9 mouse cellular contexts compared by ENCODE assay signal in the genomic region with DNA sequence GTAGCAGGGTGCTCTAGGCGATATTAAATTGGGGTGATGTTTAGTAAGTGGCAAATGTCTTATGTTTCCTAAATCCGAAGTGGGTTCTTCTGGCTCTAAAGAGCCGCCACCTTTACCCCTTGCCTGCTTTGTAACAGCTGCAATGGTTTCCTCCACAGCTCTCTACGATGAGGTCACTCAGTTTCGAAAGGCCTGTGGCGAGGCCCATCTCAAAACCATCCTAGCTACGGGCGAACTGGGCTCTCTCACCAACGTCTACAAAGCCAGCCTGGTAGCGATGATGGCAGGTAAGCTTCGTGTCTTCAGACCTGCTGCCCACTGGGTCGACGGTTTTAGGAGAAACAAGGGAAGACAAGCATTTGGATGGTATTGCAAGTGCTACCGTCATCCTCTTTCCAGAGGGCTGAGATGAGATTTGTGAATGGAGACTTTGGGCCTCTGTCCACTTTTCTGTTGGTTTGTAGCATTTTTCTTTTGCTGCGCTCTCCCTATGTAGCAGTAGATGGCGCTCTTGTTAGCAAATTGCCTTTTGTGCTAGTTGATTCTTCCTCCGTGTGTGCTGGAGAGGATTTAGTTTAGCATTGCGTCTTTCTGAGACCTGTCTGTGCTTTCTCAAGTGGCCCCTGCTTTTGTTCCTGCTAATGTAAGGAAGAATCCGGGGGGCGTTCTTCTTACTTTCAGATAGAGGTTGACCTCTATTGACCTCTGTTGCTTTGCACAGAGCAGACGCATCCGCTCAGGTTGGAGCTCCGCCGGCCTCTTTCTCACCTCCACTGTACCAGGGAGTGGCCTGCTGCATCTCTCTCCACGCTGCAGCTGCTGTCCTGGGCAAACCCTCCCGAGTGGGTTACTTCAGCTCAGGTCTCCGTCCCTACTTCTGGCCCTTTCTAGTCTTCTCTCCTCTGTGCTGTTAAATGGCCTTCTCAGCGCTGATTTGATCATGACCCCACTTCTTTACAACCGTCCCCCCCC. TPM values are rescaled to one million over a fixed set of nuclear protein-coding genes. Genes with fewer than 3 reads are reported as not detected.
DNase-seq lines count a peak whose midpoint lies in the region; ATAC-seq lines count a peak whose summit lies in the region.
"Had no signal": no experiment of that assay in that cellular context is flagged by ENCODE, and none has a peak within 500 bp of the region (broad histone marks: within the 10 kb centered on the region; RNA-seq: fewer than 3 reads in every experiment).

No protein-coding gene starts in this region.

- peak; percentile 25 for DNase-seq in adrenal gland, postnatal 10 days
- DNase-seq in adrenal gland, adult 18-20 months (ENCODE audit: low spot score in 2 of 2): no peak
- DNase-seq in neural tube, embryonic 11.5 days (ENCODE audit: low spot score): peak; percentile 53
- no peak for DNase-seq in neural tube, embryonic 10.5 days (ENCODE audit: extremely low spot score, low spot score)
- peak; percentile 54 for DNase-seq in mesoderm, embryonic 11.5 days (ENCODE audit: low read depth, low spot score)
- no peak for DNase-seq in spleen, postnatal 4 days (ENCODE audit: low spot score in 2 of 2)
- DNase-seq: liver, embryonic 13.5 days had no signal

- H3K36me3 ChIP-seq in neural tube, embryonic 11.5 days (ENCODE audit: control insufficient read depth, insufficient read depth, low read length): no peaks in the 10 kb centered on the region
- H3K36me3 ChIP-seq in intestine, embryonic 16.5 days (ENCODE audit: control insufficient read depth, insufficient read depth, low read length): peaks cover 3% of the 10 kb centered on the region; the same call in 1 of the 2 replicates

- no peaks in the 10 kb centered on the region for H3K4me1 ChIP-seq in neural tube, embryonic 11.5 days (ENCODE audit: control insufficient read depth, insufficient read depth, low read length)
- no peaks in the 10 kb centered on the region for H3K4me1 ChIP-seq in intestine, embryonic 16.5 days (ENCODE audit: control insufficient read depth, insufficient read depth, low read length)
- H3K4me1 ChIP-seq: liver, embryonic 13.5 days had no signal

- peak; percentile 62 for ATAC-seq in neural tube, embryonic 11.5 days (ENCODE audit: insufficient read depth, low FRiP score, low TSS enrichment)
- ATAC-seq in intestine, embryonic 16.5 days: peak; percentile 23; the same call in 1 of the 2 replicates
- ATAC-seq in activated CD4-positive, CD25-positive, alpha-beta regulatory T cell, adult 4 months: no peak

- no peaks in the 10 kb centered on the region; the same call in 1 of the 2 replicates for H3K9me3 ChIP-seq in neural tube, embryonic 11.5 days (ENCODE audit: control insufficient read depth, low read length)
- no peaks in the 10 kb centered on the region for H3K9me3 ChIP-seq in intestine, embryonic 16.5 days (ENCODE audit: control insufficient read depth, low read length)
- H3K9me3 ChIP-seq: liver, embryonic 13.5 days had no signal

- no peak overlapping the region for H3K27ac ChIP-seq in neural tube, embryonic 11.5 days (ENCODE audit: low read depth, low read length)
- H3K27ac ChIP-seq in intestine, embryonic 16.5 days (ENCODE audit: low read length): no peak overlapping the region
- H3K27ac ChIP-seq: liver, embryonic 13.5 days had no signal

- H3K27me3 ChIP-seq in neural tube, embryonic 11.5 days (ENCODE audit: control insufficient read depth, insufficient read depth, low read length): no peaks in the 10 kb centered on the region
- no peaks in the 10 kb centered on the region for H3K27me3 ChIP-seq in intestine, embryonic 16.5 days (replicated peaks; ENCODE audit: control insufficient read depth, insufficient read depth, low read length)
- H3K27me3 ChIP-seq: liver, embryonic 13.5 days had no signal

- no peak overlapping the region for H3K4me3 ChIP-seq in neural tube, embryonic 11.5 days (ENCODE audit: low read depth, low read length)
- H3K4me3 ChIP-seq in intestine, embryonic 16.5 days (ENCODE audit: low read length): no peak overlapping the region
- H3K4me3 ChIP-seq: liver, embryonic 13.5 days had no signal

- WGBS in neural tube, embryonic 11.5 days: 76% methylated on average over 29 of the region's 29 CpGs
- 71% methylated on average over 29 of the region's 29 CpGs for WGBS in intestine, embryonic 16.5 days

- H3K4me2 ChIP-seq in neural tube, embryonic 11.5 days (ENCODE audit: low read depth): no peak overlapping the region
- H3K4me2 ChIP-seq in intestine, embryonic 16.5 days (ENCODE audit: low read depth, low read length): no peak overlapping the region
- H3K4me2 ChIP-seq: liver, embryonic 13.5 days had no signal

- H3K9ac ChIP-seq in neural tube, embryonic 11.5 days (ENCODE audit: low read length): no peak overlapping the region
- H3K9ac ChIP-seq in intestine, embryonic 16.5 days (ENCODE audit: low read depth, low read length): no peak overlapping the region
- H3K9ac ChIP-seq: liver, embryonic 13.5 days had no signal

RNA-seq across cellular contexts. Expression of a gene that starts 42.5 kb away (rescaled TPM):
- 10 to 100 TPM; 28.9 to 31.6 TPM for total RNA-seq in adrenal gland, postnatal 10 days (2021)
- 10 to 100 TPM; 13.0 to 15.7 TPM for total RNA-seq in adrenal gland, adult 18-20 months (2021)
- 51.7 and 51.8 TPM in 2 replicates for polyA plus RNA-seq in neural tube, embryonic 11.5 days (2014; fragmentation: Nextera tagmentation; extraction: Ambion mirVana)
- polyA plus RNA-seq in intestine, embryonic 16.5 days (2015; fragmentation: Nextera tagmentation; extraction: Ambion mirVana): 124 and 132 TPM in 2 replicates
- polyA plus RNA-seq in activated CD4-positive, CD25-positive, alpha-beta regulatory T cell, adult 4 months (2017; shearing (Covaris generic)): 100 to 1,000 TPM in 1 of 2 experiments, 10 to 100 TPM in 1; 94.1 to 113 TPM

Comparison
In these comparisons a context has a peak if more than half of its experiments do, and no peak if none do; other contexts are left out.
1. DNase-seq: peak in adrenal gland, postnatal 10 days (single experiment), neural tube, embryonic 11.5 days (single experiment) and mesoderm, embryonic 11.5 days (single experiment); none in adrenal gland, adult 18-20 months (0 of 2), neural tube, embryonic 10.5 days (single experiment) and spleen, postnatal 4 days (0 of 2).